Comparison of ENCODE assay signal across 16 mouse cellular contexts in genomic region chr7:74575678-74576077, GRCm38 (mm10).
"Had no signal": no experiment of that assay in that cellular context is flagged by ENCODE, and none has a peak within 500 bp of the region (broad histone marks: within the 10 kb centered on the region; RNA-seq: fewer than 3 reads in every experiment).

No protein-coding gene starts in this region.

- DNase-seq: heart, postnatal 10 days; heart, postnatal 14 days; heart, postnatal 36 days; heart, postnatal 4 days; kidney, adult 11 months; kidney, adult 18-20 months; kidney, adult 2 months; kidney, adult 8-10 months; kidney, adult 9 months; kidney, postnatal 10 days; kidney, postnatal 14 days; kidney, postnatal 25 days; kidney, postnatal 36 days; kidney, postnatal 4 days; layer of hippocampus, adult 9-11 months; layer of hippocampus, postnatal 36 days had no signal
